Mouse (Mus musculus) stomach, embryonic 16.5 days (tissue): ENCODE results near the gene Fryl. TPM values are rescaled to one million over a fixed set of nuclear protein-coding genes. Genes with fewer than 3 reads are reported as not detected.
"Not testable (repeated sequence)": the region's sequence is repeated elsewhere in the genome, so short reads cannot be mapped to it uniquely, and the experiment has no call there.

Experiments used
- ATAC-seq: fragments of 200-750 bp; cut with Nextera tagmentation; 2 replicates; pipeline ENCODE4 v1.8.0; 2017; ENCODE audit warnings: moderate number of reproducible peaks, moderate TSS enrichment; ENCODE audit not compliant: insufficient read depth, low FRiP score
- H3K27ac ChIP-seq: fragments of 300-500 bp; sonication (generic); 2 replicates; pipeline ENCODE4 v1.5.1; 2014; ENCODE audit warnings: low read length
- H3K27me3 ChIP-seq: fragments of 300-500 bp; sonication (generic); 2 replicates; pipeline ENCODE4 v1.6.1; 2014; ENCODE audit warnings: low read length, control low read depth, mixed read lengths; ENCODE audit not compliant: control insufficient read depth, insufficient read depth
- H3K36me3 ChIP-seq: fragments of 300-500 bp; sonication (generic); 2 replicates; pipeline ENCODE4 v1.6.1; 2014; ENCODE audit warnings: low read length; ENCODE audit not compliant: control insufficient read depth, insufficient read depth
- H3K4me1 ChIP-seq: fragments of 300-500 bp; sonication (generic); 2 replicates; pipeline ENCODE4 v1.6.1; 2014; ENCODE audit warnings: low read length, control low read depth, mixed read lengths; ENCODE audit not compliant: control insufficient read depth, insufficient read depth
- H3K4me2 ChIP-seq: fragments of 300-500 bp; sonication (generic); 2 replicates; pipeline ENCODE4 v1.6.1; 2014; ENCODE audit warnings: low read depth, low read length, mixed read lengths
- H3K4me3 ChIP-seq: fragments of 300-500 bp; sonication (generic); replicated peaks from 2 replicates; pipeline ENCODE4 v1.5.1; 2014; ENCODE audit warnings: mild to moderate bottlenecking, low read length
- H3K9ac ChIP-seq: fragments of 300-500 bp; sonication (generic); 2 replicates; pipeline ENCODE4 v1.6.1; 2014; ENCODE audit warnings: low read length
- H3K9me3 ChIP-seq: fragments of 300-500 bp; sonication (generic); replicated peaks from 2 replicates; pipeline ENCODE4 v1.6.1; 2016; ENCODE audit warnings: low read length, control low read depth; ENCODE audit not compliant: control insufficient read depth
- WGBS: fragments of 180-500 bp; shearing (Covaris S2); extraction: QIAGEN DNeasy Blood & Tissue Kit; methylation state at CpG from one replicate; pipeline ENCODE4 v1.1.7; 2014; 5-methylcytosine and 5-hydroxymethylcytosine counted together
- polyA plus RNA-seq: library from polyadenylated mRNA; unstranded; fragments of >200 nt; fragmentation: Nextera tagmentation; extraction: Ambion mirVana; gene quantifications from 2 replicates; pipeline ENCODE4 v1.2.1, GENCODE M21; 2015

The Fryl gene
- polyA plus RNA-seq, 1 experiment from 2014 or later: 31.6 TPM

GRCm38 (mm10) chr5:73014745-73015144 lies 241.7 kb downstream of the Fryl start:
- WGBS: 42% methylated on average over 9 of the region's 9 CpGs
- no peaks in the 10 kb centered on the region for H3K4me1 ChIP-seq
- H3K27ac ChIP-seq: no peak overlapping the region
- no peaks in the 10 kb centered on the region for H3K36me3 ChIP-seq
- H3K9ac ChIP-seq: no peak overlapping the region
- H3K27me3 ChIP-seq: no peaks in the 10 kb centered on the region
- ATAC-seq: no peak
- H3K4me3 ChIP-seq: no peak overlapping the region
- H3K4me2 ChIP-seq: no peak overlapping the region
- no peaks in the 10 kb centered on the region for H3K9me3 ChIP-seq

GRCm38 (mm10) chr5:73013611-73014287 lies 242.7 kb downstream of the Fryl start:
- peak; percentile 62; the same call in 1 of the 2 replicates for ATAC-seq
- peak overlapping the region; percentile 54 for H3K9ac ChIP-seq
- 2% methylated on average over 47 of the region's 65 CpGs for WGBS
- peak overlapping the region; percentile 69 for H3K4me2 ChIP-seq
- not testable (repeated sequence) for H3K36me3 ChIP-seq, H3K27me3 ChIP-seq, H3K9me3 ChIP-seq, H3K27ac ChIP-seq, H3K4me1 ChIP-seq
- H3K4me3 ChIP-seq: peak overlapping the region; percentile 41

GRCm38 (mm10) chr5:73012884-73013610 lies 243.4 kb downstream of the Fryl start:
- H3K36me3 ChIP-seq, H3K4me1 ChIP-seq, H3K27me3 ChIP-seq, H3K9me3 ChIP-seq, H3K9ac ChIP-seq, H3K27ac ChIP-seq: not testable (repeated sequence)
- ATAC-seq: peak; percentile 21; the same call in 1 of the 2 replicates
- Histone ChIP-seq H3K4me3 (peak overlapping the region; percentile 41), H3K4me2 (peak overlapping the region; percentile 69)
- WGBS: 20% methylated on average over 22 of the region's 27 CpGs

GRCm38 (mm10) chr5:73011806-73012205 lies 244.6 kb downstream of the Fryl start:
- H3K4me1 ChIP-seq, ATAC-seq, H3K9ac ChIP-seq, H3K27ac ChIP-seq, H3K4me3 ChIP-seq, H3K36me3 ChIP-seq, H3K9me3 ChIP-seq, H3K4me2 ChIP-seq: not testable (repeated sequence)
- WGBS: 88% methylated on average over 15 of the region's 16 CpGs
- peaks cover 13% of the 10 kb centered on the region for H3K27me3 ChIP-seq

GRCm38 (mm10) chr5:73008230-73008629 lies 248.2 kb downstream of the Fryl start:
- H3K4me1 ChIP-seq, H3K4me2 ChIP-seq, H3K27ac ChIP-seq, H3K9ac ChIP-seq, H3K36me3 ChIP-seq, ATAC-seq, H3K9me3 ChIP-seq, H3K4me3 ChIP-seq: not testable (repeated sequence)
- 41% methylated on average over 8 of the region's 8 CpGs for WGBS
- peaks cover 23% of the 10 kb centered on the region for H3K27me3 ChIP-seq

GRCm38 (mm10) chr5:73007582-73007959 lies 248.8 kb downstream of the Fryl start:
- H3K27me3 ChIP-seq: peaks cover 23% of the 10 kb centered on the region
- H3K4me1 ChIP-seq: no peaks in the 10 kb centered on the region
- H3K9me3 ChIP-seq: no peaks in the 10 kb centered on the region
- H3K4me2 ChIP-seq: no peak overlapping the region
- H3K4me3 ChIP-seq: peak overlapping the region; percentile 40
- WGBS: 37% methylated on average over 5 of the region's 5 CpGs
- no peak for ATAC-seq
- H3K36me3 ChIP-seq: no peaks in the 10 kb centered on the region
- H3K27ac ChIP-seq: no peak overlapping the region
- no peak overlapping the region for H3K9ac ChIP-seq

- Histone ChIP-seq H3K9me3 (no peaks in the 10 kb centered on the region), H3K9ac (peak within 1 kb of the TSS; percentile 58), H3K27ac (no peak within 1 kb of the TSS), H3K4me3 (peak within 1 kb of the TSS; percentile 40), H3K36me3 (no peaks in the 10 kb centered on the region), H3K4me2 (peak within 1 kb of the TSS; percentile 61), H3K27me3 (peaks cover 23% of the 10 kb centered on the region), H3K4me1 (no peaks in the 10 kb centered on the region)
- peak; percentile 77 for ATAC-seq
- WGBS: 6% methylated on average over 60 of the region's 65 CpGs
These were observed 249.4 kb downstream of the Fryl start, which contains the start of gene Slc10a4 for GRCm38 (mm10) chr5:73006784-73007581. Slc10a4 (plus strand) TSS chr5:73006883.

- Histone ChIP-seq H3K4me2 (no peak overlapping the region), H3K36me3 (no peaks in the 10 kb centered on the region), H3K9ac (no peak overlapping the region), H3K27ac (no peak overlapping the region), H3K9me3 (no peaks in the 10 kb centered on the region), H3K27me3 (peaks cover 23% of the 10 kb centered on the region), H3K4me1 (no peaks in the 10 kb centered on the region), H3K4me3 (no peak overlapping the region)
- WGBS: 78% methylated on average over 5 of the region's 5 CpGs
- no peak for ATAC-seq
These were observed 252.4 kb downstream of the Fryl start for GRCm38 (mm10) chr5:73004046-73004445.

- not testable (repeated sequence) for H3K27me3 ChIP-seq, H3K36me3 ChIP-seq, H3K4me3 ChIP-seq, H3K4me1 ChIP-seq, H3K9ac ChIP-seq, H3K27ac ChIP-seq, H3K9me3 ChIP-seq, H3K4me2 ChIP-seq, ATAC-seq
- 83% methylated on average over 1 of the region's 1 CpGs for whole genome bisulfite sequencing
These were observed 257.9 kb downstream of the Fryl start for GRCm38 (mm10) chr5:72998546-72998945.
